Mouse (Mus musculus): ENCODE measurements around the gene Pnrc2.

Pnrc2 gene

DNA sequence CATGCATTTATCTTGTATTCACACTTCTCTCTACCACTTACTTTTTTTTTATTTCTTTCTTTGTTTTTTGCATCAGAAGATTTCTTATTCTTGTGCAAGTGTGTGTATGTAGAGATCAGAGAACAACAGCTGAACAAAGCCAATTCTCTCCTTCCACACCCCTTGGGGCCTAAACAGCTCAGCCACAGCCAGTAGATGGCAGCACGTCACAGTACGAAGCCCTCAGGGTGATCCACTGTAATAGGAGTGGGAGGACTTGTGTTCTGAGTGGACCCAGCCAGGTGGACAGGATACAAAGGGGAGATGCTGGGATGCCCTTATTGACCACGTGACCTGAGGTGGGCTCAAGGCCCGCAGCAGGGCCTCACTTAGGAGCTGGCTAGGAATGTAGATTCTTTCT lies 16.2 kb upstream of the Pnrc2 start:
- DNase-seq = peak; percentile 52

GRCm38 (mm10) chr4:135889146-135889883 lies 15.7 kb upstream of the Pnrc2 start:
- no peak for DNase-seq

GRCm38 (mm10) chr4:135888448-135889057 lies 14.9 kb upstream of the Pnrc2 start:
- no peak for DNase-seq

DNA sequence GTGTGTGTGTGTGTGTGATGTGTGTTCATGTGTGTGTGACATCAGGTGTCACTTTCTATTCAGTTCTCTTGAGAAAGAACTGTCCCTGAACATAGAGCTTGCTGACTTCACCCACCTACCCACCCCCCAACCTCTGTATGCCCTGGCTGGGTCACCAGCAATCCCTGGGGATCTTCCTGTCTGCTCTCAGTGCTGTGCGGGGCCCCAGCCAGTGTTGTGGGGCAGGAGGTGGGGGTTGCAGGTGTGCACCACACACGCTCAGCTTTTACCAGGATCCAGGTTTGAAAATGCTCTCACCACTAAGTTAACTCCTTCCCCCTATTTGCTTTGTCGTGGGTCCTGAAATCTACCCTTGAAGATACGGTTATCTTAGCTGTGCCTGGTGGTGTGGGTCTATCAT lies 12.5 kb upstream of the Pnrc2 start:
- no peak for DNase-seq

- no peak for DNase-seq
These were observed 12.0 kb upstream of the Pnrc2 start for GRCm38 (mm10) chr4:135885676-135886075.

- no peak for DNase-seq
These were observed 10.9 kb upstream of the Pnrc2 start for GRCm38 (mm10) chr4:135884531-135884930.

DNA sequence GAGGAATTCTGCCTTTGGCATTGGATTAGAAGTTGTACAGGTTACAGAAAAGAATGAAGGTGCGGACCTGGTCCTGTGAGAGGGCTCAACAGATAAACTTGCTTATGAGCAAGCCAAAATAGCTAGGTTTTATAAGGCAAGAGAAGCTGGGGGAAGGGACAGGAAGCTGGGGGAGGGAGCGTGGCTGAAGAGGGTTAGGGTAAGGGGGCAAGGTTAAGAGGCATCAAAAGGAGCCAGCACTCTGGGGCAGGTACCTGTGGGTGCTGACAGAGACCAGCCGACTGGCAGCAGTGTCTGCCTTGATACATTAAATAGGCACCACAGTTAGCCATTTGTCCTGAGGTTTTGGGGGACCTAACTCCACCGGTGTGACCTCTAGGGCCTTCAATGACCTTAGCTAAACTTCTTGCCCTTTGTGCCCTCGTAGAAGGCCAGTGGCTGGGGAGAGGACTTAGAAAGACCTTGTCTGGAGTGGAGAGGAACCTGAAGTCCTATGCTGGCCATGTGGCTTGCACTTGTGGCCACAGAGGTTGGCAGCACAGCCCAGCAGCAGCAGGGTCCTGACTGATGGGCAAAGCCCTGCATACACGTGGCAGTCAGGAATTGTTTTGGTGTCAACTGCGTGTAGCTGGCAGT lies 10.3 kb upstream of the Pnrc2 start:
- DNase-seq = no peak

DNA sequence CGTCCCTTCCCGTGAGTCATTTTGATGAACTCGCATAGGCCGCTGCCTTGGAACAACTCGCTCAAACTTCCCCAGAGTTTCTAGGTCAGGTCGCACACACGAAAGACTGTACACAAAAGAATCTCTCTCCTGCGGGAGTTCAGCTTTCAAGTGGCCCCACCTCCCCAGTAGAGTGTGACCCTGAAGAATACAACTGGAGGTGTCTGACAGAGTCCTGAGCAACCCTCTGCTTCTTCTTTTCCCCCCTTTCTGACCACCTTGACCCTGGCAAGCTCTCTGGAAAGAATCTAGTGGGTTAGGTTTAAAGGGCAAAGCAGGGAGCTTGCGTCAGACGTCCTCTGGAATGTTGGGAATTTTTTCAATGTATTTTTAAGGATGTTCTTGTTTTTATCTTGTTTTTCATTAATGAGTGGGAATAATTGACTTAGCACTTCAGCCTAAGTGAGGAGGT lies 9.8 kb upstream of the Pnrc2 start:
- no peak for DNase-seq

DNA sequence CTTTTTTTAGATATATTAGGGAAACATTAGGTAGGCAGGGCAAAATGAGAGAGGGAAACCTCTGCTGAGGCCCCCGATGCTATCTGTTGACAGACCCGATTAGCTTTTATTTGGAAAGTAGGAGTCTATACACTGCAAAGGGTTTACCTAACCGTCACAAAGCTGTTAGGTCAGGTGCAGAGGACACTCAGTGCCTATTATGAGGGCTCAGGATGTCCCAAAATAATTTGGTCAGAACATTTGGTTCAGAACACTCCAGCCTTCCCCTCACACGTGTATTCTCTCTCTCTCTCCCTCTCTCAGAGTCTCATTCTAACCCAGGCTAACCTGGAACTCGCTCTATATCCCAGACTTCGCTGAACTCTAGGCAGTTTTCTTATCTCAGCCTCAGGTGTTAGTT lies 8.4 kb upstream of the Pnrc2 start:
- DNase-seq = no peak

DNA sequence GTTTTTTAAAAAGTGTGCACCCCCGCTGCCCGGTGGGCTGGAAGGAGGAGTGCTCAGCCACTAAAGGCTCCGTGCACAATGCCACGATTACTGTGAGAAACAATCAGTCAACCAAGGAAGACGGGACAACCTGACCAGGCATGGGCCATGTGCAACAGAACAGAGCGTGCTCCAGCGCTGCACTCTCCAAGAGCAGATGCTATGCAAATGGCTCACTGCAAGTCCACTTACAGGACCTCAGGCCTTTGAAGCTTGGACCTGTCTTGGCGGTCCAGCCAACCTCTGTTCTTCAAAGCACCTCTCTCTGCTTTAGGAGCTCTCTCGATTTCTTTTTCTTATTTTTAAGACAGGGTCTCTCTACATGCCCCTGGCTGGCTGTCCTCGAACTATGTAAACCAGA lies 6.9 kb upstream of the Pnrc2 start:
- no peak for DNase-seq

DNA sequence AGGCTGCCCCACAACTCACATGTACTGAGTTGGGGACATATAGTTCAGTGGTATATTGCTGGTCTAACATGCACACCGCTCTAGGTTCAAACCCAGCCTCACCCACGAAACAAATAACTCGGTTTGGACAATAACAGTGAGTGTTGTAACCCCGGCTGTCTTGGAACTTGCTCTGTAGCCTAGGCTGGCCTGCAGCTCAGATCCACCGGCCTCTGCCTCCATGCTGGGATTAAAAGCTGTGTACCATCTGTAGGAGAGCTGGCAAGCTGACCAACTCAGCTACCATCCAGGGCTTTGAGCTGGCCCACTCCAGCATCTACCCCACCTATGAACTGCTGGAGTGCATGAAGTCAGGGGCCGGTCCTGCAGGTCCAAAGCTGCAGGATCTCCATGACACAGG lies 6.4 kb upstream of the Pnrc2 start:
- no peak for DNase-seq

DNA sequence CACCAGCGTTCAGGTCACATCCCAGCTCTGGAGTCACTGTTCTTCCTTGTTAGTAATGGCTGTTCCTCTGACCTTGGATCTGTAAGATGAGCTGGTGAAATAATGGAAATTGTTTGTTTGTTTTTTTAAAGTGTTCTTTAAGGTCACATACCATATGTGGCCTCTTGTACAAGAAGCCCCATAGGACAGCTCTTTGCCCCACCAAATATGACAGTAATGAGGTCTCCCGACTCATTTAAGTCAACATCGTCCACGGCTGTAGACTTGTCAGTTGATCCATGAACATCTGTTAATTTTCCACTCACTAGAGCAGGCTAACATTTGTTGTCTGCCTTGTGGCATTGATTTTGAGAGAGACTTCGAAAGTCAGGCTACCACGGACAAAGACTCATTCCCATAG lies 5.4 kb upstream of the Pnrc2 start:
- no peak for DNase-seq

- DNase-seq = no peak
These were observed 4.1 kb upstream of the Pnrc2 start for GRCm38 (mm10) chr4:135877742-135878141.

- peak; percentile 90 for DNase-seq
These were observed 3.0 kb upstream of the Pnrc2 start for GRCm38 (mm10) chr4:135876583-135877020.

DNA sequence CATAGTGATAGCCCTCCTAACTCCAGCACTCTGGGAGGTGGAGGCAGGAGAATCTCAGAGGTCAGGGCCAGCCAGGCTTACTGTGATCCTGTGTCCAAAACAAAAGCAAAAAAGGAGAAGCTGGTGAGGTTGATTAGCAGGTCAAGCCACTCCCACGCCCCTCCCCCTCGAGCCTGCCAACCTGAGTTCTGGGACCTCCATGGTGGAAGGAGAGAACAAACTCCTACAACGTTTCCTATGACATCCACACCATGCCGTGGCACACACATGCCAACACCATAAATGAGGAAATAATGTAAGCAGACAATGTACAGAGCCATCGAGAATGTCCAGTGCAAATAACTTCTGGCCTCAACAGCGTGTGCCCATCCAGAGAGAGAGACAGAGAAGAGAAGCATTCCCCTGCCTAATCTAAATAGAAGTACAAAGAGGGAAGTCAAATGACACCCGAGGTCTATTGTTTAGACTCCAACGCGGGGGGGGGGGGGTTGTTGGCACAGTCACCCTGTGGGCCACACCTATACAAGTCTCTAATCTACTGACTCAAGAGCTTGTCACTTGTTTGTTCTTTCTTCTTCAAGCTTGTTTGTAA lies 2.4 kb upstream of the Pnrc2 start:
- DNase-seq = peak; percentile 58

DNA sequence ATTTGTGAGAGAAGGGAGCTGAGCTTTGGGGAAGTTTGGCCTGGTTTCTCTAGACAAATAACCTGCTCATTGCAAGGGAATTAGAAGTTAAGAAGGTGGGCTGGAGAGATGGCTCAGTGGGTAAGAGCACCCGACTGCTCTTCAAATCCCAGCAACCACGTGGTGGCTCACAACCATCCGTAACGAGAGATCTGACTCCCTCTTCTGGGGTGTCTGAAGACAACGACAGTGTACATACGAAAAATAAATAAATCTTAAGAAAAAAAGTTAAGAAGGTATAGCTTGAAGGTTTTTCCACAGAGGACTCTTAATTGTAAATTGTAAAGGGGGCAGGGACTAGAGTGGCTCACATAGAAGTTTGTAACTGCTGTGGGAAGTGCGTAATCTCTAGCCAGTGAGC lies 1.9 kb upstream of the Pnrc2 start:
- DNase-seq = no peak

GRCm38 (mm10) chr4:135874564-135875535 lies 1.2 kb upstream of the Pnrc2 start:
- DNase-seq = no peak

DNA sequence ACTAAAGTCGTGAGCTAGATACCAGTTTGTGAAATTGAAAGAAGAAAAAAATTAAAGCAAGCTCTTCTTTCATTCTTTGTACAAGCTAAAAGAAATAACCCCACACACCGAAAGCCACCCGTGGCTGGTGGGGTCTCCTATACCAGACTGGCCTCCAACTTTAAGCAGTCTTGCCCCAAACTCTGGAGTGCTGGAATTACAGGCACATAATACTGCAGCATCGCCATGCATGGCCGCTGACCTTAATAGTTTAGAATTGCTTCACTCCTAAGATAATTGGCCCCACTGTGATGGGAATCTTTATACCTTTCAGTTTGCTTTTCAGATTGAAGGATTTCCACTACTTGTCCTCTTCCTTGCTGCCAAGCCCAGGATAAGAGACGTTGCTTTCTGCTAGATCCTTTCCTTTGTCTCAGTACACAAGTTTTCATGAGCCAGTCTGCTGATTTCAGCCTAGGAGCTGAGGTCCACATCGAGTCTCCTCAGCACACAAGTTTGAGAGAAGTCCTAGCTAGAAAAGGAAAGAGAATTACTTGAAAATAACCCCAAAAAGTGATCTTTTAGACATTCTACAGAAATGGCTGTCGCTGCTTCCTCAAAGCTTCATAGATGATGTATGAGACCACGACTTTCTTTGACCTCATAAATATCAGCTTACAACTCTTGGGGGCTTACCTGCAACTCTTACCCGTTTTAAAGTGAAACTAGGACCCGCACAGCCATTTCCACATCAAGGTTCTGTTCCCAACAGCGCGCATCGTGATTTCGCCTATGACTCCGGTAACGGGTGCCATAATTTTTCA lies 860 bp downstream of the Pnrc2 start:
- no peak for DNase-seq

- DNase-seq = no peak
These were observed 1.6 kb downstream of the Pnrc2 start for GRCm38 (mm10) chr4:135872015-135872414.

- DNase-seq = no peak
These were observed 3.2 kb downstream of the Pnrc2 start for GRCm38 (mm10) chr4:135870227-135871023.

GRCm38 (mm10) chr4:135868996-135869395 lies 4.7 kb downstream of the Pnrc2 start:
- DNase-seq = no peak

Data from layer of hippocampus, adult 9-11 months (tissue).